Mouse (Mus musculus): ENCODE data around the gene Fkbp14.

Fkbp14 gene

GRCm38 (mm10) chr6:54597208-54597607 is at the start of gene Fkbp14:
TSS of gene Fkbp14 (minus strand) at chr6:54597308.
- no peak for DNase-seq

- DNase-seq = no peak
Observed at GRCm38 (mm10) chr6:54643181-54643580, 46.1 kb upstream of the Fkbp14 start.

GRCm38 (mm10) chr6:54641953-54642352 is 44.8 kb upstream of the Fkbp14 start:
- no peak for DNase-seq

DNA sequence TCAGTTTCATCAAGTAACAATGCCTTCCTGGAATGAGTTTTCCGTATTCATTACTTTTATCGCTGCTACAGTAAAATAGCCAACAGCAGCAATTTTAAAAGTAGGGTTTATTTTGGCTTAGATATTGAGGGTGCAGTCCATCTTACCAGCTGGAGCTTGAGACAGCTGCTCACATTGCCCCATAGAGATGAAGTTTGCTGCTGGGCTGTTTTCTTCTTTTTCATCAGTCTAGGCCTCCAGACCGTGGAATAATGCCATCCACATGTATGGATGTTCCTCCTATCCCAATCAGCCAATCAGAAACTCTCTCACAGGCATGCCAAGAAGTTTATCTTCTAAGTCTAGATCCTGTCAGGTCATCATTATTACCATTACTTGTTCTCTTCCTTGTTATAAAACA is 42.8 kb upstream of the Fkbp14 start:
- no peak for DNase-seq

- DNase-seq = peak; percentile 48
Observed at GRCm38 (mm10) chr6:54631462-54631861, 34.4 kb upstream of the Fkbp14 start.

GRCm38 (mm10) chr6:54629734-54630133 is 32.6 kb upstream of the Fkbp14 start:
- peak; percentile 60 for DNase-seq

- no peak for DNase-seq
Observed at GRCm38 (mm10) chr6:54628381-54628780, 31.3 kb upstream of the Fkbp14 start.

- DNase-seq = no peak
Observed at GRCm38 (mm10) chr6:54620357-54620756, 23.2 kb upstream of the Fkbp14 start.

- no peak for DNase-seq
Observed at GRCm38 (mm10) chr6:54619530-54619929, 22.4 kb upstream of the Fkbp14 start.

- no peak for DNase-seq
Observed at GRCm38 (mm10) chr6:54617363-54617762, 20.3 kb upstream of the Fkbp14 start.

DNA sequence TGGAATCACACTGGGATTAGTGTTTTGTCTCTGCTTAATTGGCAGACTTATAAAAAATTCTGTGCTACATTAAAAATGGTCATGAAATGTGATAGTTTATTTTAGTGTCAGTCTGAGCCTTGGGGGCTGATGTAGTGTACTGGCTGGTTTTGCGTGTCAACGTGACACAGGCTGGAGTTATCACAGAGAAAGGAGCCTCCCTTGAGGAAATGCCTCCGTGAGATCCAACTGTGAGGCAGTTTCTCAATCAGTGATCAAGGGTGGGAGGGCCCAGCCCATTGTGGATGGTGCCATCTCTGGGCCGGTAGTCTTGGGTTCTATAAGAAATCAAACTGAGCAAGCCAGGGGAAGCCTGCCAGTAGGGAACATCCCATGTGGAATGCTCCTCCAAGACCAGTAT is 9.1 kb upstream of the Fkbp14 start:
- no peak for DNase-seq

GRCm38 (mm10) chr6:54604001-54604715 is 7.0 kb upstream of the Fkbp14 start:
- DNase-seq = no peak

DNA sequence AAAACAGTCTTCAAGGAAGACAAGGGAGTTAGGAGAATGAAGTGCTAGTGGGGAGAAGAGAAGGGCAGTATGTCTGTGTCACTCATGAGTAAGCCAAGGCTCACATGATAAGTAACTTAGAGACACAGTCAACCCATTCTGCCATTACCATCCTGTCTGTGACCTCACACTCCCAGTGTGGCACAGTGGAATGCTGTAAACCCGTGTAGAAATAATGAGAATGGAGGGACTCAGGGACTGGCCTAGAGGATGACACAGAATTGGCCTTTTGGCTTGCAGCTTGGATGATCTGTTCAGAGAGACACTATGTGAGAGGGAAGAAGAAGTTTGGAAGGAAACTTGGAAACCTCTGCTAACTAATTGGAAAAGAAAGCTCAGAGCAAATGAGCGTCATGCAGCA is 5.8 kb upstream of the Fkbp14 start:
- DNase-seq = no peak

- no peak for DNase-seq
Observed at GRCm38 (mm10) chr6:54600681-54601347, 3.7 kb upstream of the Fkbp14 start.

DNA sequence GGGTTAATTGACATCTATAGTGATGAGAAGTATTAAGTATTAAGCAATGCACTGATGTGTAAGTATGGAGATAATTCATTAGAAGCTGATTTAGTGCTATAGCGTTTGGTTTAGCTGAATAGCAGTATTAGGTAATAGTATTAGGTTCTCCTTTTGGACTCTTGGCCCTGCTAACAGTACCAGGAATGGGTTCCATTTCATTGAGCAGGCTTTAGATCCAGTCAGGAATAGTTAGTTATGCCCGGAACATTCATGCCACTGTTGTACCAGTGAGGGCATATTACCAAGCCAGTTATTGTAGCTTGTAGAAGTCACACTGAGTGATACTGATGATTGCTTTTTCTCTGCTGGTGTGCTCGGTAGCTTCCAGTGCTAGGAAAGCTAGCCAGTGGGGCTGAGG is 603 bp upstream of the Fkbp14 start:
- no peak for DNase-seq

- DNase-seq = no peak
Observed at GRCm38 (mm10) chr6:54595330-54595878, 1.7 kb downstream of the Fkbp14 start.

DNA sequence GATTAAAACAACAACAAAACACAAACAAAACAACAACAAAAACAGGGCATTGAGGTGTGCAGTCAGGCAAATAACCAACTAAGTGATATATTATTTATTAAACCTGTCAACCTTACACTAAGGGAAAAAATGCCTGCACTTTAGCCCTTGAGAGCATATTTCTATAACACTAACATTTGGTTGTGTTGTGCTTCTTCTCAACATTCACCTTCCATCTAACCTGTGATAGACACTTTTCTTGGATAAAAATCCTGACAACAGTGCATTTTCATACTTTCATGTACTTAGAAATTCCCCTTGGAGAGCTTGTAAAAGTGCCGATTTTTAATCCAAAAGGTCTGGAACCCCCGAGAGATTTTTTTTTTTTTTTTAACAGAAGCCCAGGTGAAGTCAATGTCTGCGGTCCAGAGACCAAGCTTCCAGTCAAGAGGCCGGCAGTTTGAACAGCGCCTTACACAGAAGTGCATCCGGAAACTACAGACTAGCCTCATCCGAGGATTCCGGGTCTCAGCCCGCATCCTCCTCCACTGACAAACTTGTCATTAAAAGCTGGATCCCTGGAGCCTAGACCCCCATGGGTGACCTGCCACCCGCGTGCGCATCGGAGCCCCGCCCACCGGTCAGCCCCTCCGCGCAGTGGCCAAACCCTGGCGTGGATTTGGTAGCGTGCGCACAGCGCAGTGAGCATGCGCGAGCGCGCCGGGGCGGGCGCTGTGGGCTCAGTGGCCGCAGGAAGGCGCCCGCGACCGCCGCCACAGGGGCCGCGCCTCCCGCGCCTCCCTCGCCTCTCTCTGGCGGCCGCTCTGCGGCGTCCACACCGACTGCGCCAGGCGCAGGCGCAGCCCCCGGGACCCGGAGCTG is 2.4 kb downstream of the Fkbp14 start, which contains the start of gene Plekha8:
TSS of gene Plekha8 (plus strand) at position 643 of the 861 bp plus-strand sequence.
- peak; percentile 91 for DNase-seq

DNA sequence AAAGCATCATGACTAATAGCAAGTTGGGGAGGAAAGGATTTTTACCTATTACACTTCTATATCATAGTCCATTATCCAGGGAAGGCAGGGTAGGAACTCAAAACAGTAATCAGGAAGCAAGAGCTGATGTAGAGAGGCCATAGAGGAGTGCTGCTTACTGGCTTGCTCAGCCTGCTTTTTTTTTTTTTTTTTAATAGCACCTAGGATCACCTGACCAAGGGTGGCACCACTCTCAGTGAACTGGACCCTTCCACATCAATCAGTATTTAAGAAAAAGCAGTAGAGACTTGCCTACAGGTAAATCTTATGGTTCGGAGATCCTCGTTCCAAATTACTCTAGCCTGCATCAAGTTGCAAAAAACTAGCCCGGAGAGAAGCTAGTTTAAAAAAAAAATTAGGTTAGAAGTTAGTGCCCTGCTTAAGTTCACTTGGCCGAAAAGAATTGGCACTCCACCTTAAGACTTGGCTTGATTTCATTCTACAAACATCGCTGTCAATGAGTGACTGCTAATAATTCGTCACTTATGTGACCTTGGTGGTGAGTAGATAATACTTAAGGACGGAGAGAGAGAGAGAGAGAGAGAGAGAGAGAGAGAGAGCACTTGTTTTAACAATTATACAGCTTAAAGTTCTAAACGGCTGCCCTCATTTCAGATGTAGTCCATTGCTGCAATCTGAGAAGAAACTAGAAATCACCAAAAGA is 3.2 kb downstream of the Fkbp14 start:
- no peak for DNase-seq

DNA sequence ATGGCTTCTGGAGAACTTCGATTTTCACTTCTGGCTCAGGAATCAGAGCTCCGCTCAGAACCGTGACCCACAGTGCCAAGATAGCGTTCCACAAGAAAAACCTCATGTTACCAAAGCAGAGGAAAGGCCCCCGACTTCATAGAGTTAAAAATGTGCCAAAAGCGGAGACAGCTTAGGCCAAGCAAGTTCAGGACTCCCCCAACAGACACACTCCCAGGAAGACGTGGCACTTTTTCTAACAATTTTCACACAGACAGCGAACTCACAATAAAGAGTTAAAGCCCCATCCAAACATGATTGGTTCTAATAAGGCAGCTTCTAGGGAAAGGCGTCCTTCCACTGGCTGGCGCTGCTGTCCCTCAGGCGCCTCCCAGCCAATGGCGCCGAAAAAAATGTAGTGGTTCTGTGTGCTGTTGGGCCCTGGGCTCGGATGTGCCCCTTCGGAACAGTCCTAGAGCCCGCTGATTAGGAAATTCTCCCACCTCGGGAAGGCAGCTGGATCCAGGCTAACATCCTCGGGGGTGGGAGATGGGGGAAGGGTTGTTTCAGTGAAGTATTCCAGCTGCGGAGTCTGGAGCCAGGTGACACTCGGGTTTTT is 4.1 kb downstream of the Fkbp14 start:
- peak; percentile 84 for DNase-seq

DNA sequence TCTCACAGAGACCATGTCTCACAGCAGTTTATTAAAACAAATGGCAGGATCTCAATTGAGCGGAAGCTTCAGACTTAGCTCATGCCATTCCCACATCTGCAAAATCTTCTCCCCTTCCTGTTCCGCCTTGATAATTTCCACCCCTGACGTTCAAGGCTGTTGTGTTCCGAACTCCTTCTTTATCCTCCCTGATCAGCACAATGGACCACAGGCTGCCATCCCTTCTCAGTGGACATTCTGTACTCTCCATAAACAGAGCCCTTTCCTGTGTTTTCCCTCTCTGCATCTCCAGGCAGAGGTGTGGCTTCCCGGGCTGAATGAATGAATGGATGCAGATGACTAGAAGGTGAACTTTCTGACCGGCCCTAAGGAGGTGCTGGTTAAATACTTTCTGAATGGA is 5.3 kb downstream of the Fkbp14 start:
- DNase-seq = no peak

- no peak for DNase-seq
Observed at GRCm38 (mm10) chr6:54590691-54591090, 6.4 kb downstream of the Fkbp14 start.

DNA sequence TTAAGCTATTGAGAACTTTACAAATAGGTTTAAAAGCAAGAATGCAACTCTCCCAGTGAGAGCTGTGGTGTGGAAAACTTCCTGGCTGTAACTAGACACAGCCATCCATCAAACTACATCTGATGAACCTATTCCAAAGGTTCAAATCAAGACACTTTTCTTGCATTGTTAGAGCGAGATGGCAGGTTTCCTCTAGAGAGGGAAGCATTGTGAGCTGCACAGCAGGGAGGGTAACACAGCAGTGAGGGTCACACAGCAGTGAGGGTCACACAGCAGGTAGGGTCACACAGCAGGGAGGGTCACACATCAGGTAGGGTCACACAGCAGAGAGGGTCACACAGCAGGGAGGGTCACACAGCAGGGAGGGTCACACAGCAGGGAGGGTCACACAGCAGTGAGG is 8.9 kb downstream of the Fkbp14 start:
- DNase-seq = no peak

Data from thymus, postnatal 4 days (tissue).